Mouse (Mus musculus): Measurements from ENCODE around the gene Ppp1r3c. TPM values are rescaled to one million over a fixed set of nuclear protein-coding genes. Genes with fewer than 3 reads are reported as not detected.

Gene Ppp1r3c
- total RNA-seq, 2 experiments from 2014 or later = 125 to 230 TPM

DNA sequence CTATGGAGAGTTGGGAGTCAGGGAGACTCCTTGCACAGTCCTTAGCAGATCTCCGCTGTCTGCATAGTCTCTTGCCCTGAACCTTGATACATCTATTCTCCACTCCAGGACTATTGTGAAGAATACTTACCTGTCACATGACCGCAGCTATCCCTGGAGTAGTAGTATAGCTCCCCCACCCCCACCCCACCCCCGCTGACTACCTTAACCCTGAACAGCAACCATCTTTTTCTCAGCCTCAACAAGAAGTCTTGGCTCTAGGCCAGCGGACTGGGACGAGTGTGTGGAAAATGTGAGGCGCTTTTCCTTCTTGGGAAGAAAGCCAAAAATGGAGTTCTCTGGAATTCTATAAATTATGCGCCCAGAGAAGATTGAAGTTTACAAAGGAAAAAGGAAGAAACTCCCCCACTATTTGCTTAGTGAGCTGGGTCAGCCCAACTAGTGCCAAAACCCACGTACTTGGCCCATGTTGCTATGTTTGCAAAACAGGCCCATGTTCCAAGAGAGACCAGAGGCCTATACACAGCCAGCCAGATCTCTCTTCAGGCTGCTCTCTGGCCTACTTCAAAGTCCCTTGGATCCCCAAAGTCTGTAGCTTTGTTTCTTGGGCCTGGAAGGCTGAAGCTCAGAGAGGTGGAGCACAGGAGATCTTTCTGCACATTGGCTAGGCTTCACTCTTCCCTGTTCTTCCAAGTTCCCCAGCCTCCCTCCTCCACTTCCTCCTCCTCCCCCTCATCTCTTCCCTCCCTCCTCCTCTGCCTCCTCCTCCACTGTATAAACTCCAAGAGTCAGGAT, 48.4 kb downstream of the Ppp1r3c start:
- DNase-seq = peak; percentile 64
- intact Hi-C loops (cut with DNase I; ENCODE audit: low total_unique reads) = no loop called here

- DNase-seq = peak; percentile 31
- intact Hi-C loops (cut with DNase I; ENCODE audit: low total_unique reads) = no loop called here
Observed at GRCm38 (mm10) chr19:36687044-36687443, 49.4 kb downstream of the Ppp1r3c start.

- intact Hi-C loops (cut with DNase I; ENCODE audit: low total_unique reads) = no loop called here
Observed at GRCm38 (mm10) chr19:36686016-36686415, 50.4 kb downstream of the Ppp1r3c start.

GRCm38 (mm10) chr19:36682560-36682959, 53.9 kb downstream of the Ppp1r3c start:
- no peak for DNase-seq
- intact Hi-C loops (cut with DNase I; ENCODE audit: low total_unique reads) = no loop called here

More at GRCm38 (mm10) chr19:36686016-36686415, 50.4 kb downstream of the Ppp1r3c start:
- DNase-seq = no peak

Other genes with a start within 250 kb of the Ppp1r3c start
- 1 to 10 TPM; 2.8 to 3.4 TPM for gene Hectd2, start 182.0 kb downstream of the Ppp1r3c start, total RNA-seq (2021)
- gene Tnks2, start 97.6 kb upstream of the Ppp1r3c start, total RNA-seq (2021) = 100 to 1,000 TPM; 109 to 116 TPM
- gene Fgfbp3, start 183.0 kb upstream of the Ppp1r3c start, total RNA-seq (2021) = 1 to 10 TPM; 1.2 to 2.9 TPM
- gene Btaf1, start 189.4 kb upstream of the Ppp1r3c start, total RNA-seq (2021) = 1 to 10 TPM; 6.3 to 9.9 TPM